Mouse (Mus musculus): ENCODE data around the gene Tspan18.

Gene Tspan18

GRCm38 (mm10) chr2:93261521-93262290 lies 72.6 kb downstream of the Tspan18 start:
- DNase-seq = peak; percentile 84 to 91

GRCm38 (mm10) chr2:93257634-93258033 lies 76.7 kb downstream of the Tspan18 start:
- DNase-seq = no peak

DNA sequence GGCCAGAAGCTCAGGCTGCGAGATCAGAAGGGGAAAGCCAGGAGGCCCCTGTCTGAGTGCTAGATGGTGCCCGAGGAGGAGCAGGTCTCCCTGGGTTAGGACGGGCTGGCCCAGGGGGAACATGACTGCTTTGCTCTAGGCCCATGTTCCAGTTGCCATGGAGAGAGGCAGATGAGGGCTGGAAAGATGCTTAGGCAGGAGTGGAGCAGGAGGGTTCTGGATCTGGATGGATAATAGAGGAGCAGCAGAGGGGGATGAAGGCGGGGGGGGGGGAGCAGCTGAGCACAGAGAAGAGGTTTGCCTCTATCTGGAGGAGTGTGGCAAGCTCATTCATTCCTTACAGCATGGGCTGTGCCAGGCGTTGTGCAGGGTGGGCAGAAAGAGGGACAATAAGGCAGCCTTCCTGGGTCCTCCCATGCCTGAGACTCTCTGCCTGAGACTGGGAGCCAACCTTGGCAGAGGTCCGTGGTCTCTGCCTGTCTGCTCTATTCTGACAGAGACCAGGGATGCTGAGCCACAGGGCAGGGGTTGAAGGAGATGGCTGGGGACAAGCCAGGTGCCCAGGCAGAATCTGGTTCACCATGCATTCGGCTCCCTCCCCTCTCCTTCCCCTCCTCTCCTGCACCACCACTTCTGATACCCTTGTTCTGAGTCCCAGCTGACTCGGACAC lies 77.4 kb downstream of the Tspan18 start:
- no peak for DNase-seq

- DNase-seq = no peak
Measured at GRCm38 (mm10) chr2:93252356-93252755, 81.9 kb downstream of the Tspan18 start.

- DNase-seq = no peak
Measured at GRCm38 (mm10) chr2:93250611-93251010, 83.7 kb downstream of the Tspan18 start.

- DNase-seq = no peak
Measured at GRCm38 (mm10) chr2:93249058-93249457, 85.2 kb downstream of the Tspan18 start.

DNA sequence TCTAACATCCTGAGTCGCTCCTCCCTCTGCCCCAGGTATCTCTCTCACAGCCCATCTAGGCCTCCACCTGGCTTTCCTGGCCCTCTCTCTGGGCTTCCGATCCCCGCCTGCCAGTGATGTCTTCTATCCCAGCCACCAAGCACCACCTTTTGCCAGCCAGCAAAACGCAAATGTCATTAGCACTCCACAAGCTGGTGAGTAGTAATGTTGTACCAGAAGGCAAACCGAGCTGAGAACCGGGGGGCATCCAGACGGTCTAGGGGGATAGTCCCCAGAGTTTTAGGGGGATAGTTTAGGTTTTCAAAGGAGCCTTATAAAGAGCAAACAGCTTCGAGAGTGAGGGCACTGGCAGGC lies 90.2 kb downstream of the Tspan18 start:
- DNase-seq = no peak

GRCm38 (mm10) chr2:93243439-93244089 lies 90.7 kb downstream of the Tspan18 start:
- DNase-seq = no peak

- no peak for DNase-seq
Measured at GRCm38 (mm10) chr2:93242166-93242565, 92.1 kb downstream of the Tspan18 start.

GRCm38 (mm10) chr2:93238864-93239263 lies 95.4 kb downstream of the Tspan18 start:
- no peak for DNase-seq

DNA sequence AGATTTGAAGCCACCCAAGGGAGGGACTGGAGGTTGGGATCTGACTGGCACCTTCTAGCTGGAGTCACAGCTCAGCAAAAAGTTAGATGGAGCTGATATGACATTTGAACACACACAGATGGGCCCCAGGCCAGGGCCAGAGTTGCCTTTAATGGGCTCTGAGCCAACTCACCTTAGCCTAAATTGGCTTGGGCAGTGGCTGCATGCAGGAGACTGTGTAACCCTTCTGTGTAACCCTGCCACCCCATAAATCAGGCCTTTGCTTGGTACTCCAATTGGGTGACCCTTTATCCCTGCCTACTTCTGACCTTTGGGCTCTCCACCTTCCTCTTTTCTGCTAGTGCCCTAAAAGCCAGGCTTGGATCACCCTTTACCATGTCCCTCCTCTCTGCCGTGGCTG lies 97.2 kb downstream of the Tspan18 start:
- peak; percentile 70 for DNase-seq

DNA sequence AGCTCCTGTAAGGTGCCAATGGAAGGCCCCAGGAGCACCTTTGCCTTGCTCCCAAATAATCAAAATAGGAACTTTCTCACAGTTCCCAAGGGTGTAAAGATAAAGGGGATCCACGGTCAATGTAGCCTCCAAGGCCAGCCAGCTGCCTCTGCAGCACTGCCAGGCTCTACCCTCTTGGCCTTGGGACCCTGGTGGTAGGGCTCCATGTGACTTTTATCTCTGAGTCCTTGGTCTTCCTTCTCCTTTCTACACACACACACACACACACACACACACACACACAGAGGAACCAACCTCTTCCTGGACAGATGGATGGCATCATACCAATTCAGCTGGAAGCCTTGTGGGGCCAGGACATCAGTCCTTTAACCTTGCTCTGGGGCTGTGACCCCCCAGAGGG lies 102.2 kb downstream of the Tspan18 start:
- DNase-seq = no peak

DNA sequence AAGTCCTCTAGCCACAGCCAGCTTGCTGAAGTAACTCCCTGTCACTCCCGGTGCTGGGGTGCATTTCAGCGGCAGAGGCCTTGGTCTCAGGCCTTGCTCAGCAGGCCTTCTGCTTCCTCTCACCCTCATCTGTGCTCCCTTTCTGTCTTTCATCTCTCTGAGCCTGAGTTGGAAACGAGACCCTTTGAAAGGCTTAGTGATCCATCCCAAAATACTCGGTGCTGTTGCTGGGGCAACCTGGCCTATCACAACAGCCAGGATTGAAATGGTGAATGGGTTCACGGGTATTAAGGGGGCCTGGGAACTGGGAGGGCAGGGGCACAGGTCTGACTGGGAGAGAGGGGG lies 105.9 kb downstream of the Tspan18 start:
- DNase-seq = no peak

GRCm38 (mm10) chr2:93227713-93228479 lies 106.4 kb downstream of the Tspan18 start:
- DNase-seq = peak; percentile 30 to 34

DNA sequence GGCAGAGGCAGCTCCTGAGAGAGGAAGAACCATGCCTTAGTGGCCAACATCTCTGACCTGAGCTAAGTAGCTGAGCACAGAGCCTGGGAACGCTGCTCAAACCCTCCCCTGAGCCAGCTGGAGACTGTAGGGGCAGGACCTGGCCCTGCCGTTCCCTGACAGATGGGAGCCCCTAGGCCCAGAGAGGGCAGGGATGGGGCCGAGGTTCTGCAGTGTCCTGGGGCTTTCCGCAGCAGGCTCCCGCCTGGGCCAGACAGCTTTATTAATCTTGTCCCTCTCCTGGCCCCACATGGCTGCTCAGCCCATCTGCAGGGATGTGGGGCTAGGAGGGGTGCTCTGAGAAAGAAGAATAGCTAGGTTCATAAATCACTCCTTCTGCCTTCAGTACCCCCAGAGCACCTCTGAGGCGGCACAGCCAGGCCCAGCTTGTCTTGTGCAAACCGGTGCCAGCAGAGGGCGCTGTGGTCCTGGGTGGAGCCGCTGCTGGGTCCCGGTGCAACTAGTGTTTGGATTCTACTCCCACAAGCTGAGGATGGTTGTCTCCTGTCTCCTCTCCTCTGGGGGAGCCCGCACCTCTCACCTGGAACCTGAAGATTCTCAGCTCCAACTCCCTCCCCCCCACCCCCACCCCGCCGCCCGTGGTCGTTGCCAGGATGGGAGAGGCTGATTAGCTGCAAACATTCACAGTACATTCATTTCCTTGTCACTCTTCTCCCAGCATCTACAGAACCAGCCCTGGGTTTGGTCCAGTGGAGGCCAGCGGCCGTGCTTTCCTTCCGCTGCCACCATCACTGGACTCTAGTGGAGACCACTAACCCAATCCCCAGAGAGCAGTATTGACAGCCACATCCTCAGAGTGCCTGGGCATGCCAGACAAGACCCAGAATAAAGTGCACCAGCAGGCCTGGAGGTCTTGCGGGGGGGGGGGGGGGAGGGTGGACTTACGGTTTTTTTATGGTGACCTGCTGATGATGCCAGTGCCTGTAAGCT lies 107.4 kb downstream of the Tspan18 start:
- DNase-seq = peak; percentile 85 to 97

DNA sequence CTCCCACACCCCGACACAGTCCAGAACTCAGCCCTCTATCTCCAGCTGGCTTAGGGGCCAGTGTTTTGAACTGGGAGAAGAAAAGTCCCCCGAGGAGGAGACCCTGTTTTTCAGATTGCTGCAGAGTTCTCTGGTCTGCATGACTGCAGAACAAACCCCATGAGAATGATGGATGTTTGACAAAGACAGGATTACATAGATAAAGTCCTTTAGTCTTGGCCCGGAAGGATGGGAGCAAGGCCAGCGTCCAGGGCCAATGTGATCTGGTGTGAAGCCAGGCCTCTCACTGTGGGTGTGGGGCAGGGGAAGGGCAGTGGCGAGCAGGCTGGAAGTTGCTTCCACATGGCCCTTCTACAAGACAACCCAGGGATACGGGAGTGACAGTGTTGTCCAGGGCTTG lies 110.8 kb downstream of the Tspan18 start:
- peak in 1 of 2 experiments; percentile 42 for DNase-seq

GRCm38 (mm10) chr2:93220447-93220846 lies 113.9 kb downstream of the Tspan18 start:
- DNase-seq = peak in 1 of 2 experiments; percentile 42

DNA sequence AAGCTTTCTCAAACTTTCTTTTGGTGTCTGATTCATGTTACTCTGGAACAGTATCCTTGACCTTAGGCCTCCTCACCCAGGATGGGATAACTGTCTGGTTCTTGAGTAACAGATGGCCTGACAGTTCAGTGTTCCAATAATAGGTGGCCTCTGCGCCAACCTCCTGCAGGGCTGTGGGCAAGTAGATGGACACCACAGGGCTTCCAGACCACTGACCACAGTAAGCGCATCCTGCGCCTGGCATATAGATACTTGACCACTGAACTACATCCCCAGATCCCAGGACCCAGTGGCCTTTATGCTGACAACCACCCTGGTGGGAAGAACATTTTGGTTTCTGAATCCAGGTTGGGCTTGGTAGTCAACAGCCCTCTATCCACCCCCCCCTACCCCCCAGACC lies 114.7 kb downstream of the Tspan18 start:
- no peak for DNase-seq

DNA sequence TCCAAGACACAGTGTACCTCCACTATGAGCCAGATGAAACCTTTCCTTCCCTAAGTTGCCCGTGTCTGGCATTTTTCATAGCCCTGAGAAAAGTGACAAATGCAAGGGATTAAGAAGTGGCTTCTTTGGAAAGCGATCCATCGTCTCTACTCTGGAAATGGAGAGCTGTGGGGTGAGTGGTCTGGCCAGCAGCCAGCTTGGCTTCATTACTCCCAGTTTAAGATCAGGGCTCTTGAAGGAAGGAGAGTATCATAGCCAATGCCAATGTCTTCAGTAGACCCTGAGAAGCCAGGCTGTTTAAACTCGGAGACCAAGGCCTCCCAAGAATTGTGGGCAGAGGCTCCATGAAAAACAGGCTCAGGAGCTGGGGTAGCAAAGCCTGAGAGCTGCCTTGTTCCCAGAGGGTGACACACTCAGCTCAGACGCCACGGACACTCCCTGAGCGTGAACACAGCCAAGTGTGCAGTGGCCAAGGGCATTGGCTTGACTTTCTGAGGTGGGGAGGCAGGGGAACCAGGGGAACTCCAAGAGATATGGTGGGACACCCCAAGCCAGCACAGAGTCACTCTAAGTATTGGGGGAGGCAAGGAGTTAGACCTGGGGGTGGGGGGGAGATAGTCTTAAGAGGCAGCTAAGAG lies 115.8 kb downstream of the Tspan18 start:
- DNase-seq = no peak

- DNase-seq = peak; percentile 87 to 96
Measured at GRCm38 (mm10) chr2:93217015-93217414, 117.3 kb downstream of the Tspan18 start.

DNA sequence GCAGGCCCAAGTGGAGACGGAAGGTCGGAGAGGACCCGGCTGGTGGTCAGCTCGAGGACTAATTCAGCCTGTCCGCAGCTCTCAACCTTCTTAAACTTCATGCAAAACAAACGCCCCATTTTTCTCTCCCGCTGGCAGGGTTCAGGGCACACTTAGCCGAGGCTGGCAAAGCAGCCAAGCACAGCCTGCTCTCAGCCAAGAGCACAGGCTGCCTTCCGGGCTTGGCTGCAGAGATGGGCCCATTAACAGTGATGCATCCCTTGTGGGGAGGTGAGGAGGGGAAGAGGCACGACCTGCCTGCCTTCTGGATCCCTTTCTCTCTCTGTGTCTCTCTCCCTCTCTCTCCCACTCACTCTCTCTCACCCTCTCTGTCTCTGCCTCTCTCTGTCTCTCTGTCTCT lies 118.5 kb downstream of the Tspan18 start:
- DNase-seq = no peak

All from kidney, postnatal 36 days (tissue).